Mouse (Mus musculus) G1E (cell line): ENCODE data around the gene Rcsd1.

Experiments
- CTCF ChIP-seq: IDR thresholded peaks from 2 replicates; pipeline ENCODE4 v1.5.1; 2012; ENCODE audit warnings: low read depth, low read length, inconsistent platforms, mixed read lengths
- POLR2AphosphoS5 ChIP-seq: IDR thresholded peaks from 2 replicates; pipeline ENCODE4 v1.6.1; 2012; ENCODE audit warnings: low read depth, low read length, inconsistent platforms; ENCODE audit not compliant: insufficient replicate concordance
- TAL1 ChIP-seq: conservative IDR thresholded peaks from 2 replicates; pipeline ENCODE4 v1.6.1; 2012; ENCODE audit warnings: low read depth, low read length, inconsistent platforms, mixed read lengths

- no peak for TF ChIP-seq CTCF
- TF ChIP-seq TAL1: no peak
- TF ChIP-seq POLR2AphosphoS5: no peak
Measured at GRCm38 (mm10) chr1:165634151-165634884, 75.2 kb downstream of the Rcsd1 start, which contains the start of gene Mpzl1.
